Mouse (Mus musculus) kidney, adult 8-10 months (tissue): ENCODE measurements at regions not wholly inside any gene's neighbourhood (a gene's known extent, or its start where the extent isn't known, plus 50 kb on each side); places are given as distances from the start of the nearest gene placed in this dataset.

Experiments used
- DNase-seq, 2 experiments: peaks; one replicate each; pipeline ENCODE4 v3.0.0; 2022

GRCm38 (mm10) chr2:57772315-57772714, 225.4 kb upstream of the Galnt5 start:
- no peak for DNase-seq

- no peak for DNase-seq
Observed at GRCm38 (mm10) chr2:57776154-57776553, 221.5 kb upstream of the Galnt5 start.

- DNase-seq, result no peak
Observed at GRCm38 (mm10) chr2:57780836-57781235, 216.8 kb upstream of the Galnt5 start.

DNA sequence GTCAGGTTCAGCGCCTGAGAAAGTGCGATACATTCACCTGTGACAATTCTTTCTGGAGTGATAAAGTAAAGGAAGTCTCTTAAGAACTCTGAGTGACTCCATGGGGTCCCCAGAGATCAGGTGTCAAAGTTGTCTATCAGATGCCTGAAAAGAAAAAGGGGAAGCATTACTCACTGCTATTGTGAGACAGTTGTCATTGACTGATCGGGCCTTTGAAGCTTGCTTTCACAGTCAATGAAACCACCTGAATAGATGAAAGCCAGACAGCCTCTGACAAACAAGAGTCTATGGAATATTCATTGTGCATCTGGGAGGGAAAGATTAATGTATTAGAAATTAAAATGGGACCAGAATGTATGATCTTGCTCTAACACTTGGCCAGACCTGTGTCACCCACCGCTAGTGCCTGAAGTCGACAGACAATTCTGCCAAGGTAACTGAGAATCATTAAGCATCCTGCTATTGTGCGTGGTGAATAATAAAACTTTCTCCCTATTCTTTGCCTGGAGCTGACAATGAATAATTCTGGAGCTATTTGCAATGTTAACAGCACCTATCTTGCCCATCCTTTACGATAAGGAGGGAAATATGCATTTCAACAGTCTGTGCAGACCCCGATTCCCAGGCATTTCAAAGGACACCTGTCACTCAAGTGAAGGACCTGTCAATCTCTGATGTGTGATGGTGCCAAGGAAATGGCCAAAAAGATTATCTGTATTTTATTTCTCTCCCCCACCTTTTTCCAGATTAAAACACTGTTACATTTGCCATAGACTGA, 204.0 kb upstream of the Galnt5 start:
- no peak for DNase-seq

GRCm38 (mm10) chr2:57799279-57799678, 198.4 kb upstream of the Galnt5 start:
- no peak for DNase-seq

GRCm38 (mm10) chr2:57807911-57808310, 189.8 kb upstream of the Galnt5 start:
- no peak for DNase-seq

- DNase-seq, result no peak
Observed at GRCm38 (mm10) chr2:57812996-57813395, 184.7 kb upstream of the Galnt5 start.

- DNase-seq, result no peak
Observed at GRCm38 (mm10) chr2:57820343-57820742, 177.3 kb upstream of the Galnt5 start.

DNA sequence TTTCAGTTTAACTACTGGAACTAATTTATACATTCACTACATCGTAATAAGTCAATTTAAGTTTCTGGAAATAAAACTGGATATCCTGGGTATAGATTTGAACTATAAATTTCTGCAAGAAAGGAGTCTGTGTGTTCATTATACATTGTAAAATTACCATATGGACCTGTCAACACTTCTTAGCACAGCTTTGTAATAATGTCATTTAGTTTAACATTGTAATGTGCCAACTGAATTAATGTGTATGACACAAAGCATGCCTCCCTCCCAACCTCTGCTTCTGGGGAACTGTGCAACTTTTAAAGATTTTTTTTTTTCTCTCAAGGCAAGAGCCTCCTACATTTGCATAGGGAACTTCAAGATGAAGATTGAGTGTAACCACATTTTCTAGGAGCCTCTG, 176.8 kb upstream of the Galnt5 start:
- no peak for DNase-seq

DNA sequence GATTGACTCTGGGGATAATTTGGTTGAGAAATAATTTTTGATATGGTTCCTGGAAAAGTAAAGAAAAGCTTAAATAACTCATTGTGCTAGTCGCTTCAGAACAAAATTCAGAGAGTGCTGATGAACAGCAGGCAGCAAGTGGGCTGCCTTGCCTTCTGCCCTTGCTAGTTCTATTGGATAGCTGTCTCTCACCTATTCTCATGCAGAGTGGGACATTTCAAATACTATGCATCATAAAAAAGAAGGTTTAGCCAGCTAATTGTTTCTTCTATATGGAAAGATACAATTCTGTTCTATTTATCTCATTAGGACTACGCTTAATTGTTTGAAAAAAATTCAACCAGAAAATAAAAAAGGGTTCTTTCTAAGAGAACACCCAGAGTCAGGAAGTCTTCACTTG, 169.4 kb upstream of the Galnt5 start:
- DNase-seq, result no peak

DNA sequence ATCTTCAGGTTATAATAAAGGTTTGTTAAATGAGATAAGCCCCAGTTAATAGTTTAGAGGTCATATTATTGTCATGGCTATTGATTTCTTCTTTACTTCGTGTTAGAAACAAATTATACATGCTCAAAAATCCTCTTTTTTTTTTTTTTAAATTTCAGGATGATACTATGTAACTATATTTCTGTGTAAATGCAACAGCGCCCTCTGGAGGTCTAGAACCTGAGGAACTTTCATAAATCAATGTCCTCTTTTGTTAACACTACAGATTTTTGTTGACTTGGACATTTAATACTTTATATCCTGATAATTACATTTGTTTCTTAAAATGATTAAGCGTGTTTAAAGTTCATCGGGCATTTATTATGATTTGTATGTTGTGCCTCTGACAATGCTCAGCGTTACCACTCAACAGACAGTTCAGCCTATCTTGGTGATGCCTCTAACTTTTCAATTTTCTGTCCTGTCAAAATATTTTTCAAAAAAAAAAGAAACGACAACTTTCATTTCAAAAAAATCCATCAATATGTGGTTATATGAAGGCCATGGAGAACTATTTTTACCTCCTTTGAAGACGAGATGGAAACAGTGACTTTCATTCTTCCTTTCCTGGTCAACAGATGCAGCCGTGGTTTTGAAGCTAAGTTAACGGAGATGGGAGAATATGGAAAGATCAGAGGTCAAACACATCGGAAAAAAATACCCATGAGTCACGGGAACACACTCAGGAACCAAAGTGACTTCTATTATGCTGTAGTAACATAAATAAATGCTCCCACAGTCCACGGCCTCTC, 164.9 kb upstream of the Galnt5 start:
- DNase-seq, result peak in 1 of 2 experiments; percentile 64

DNA sequence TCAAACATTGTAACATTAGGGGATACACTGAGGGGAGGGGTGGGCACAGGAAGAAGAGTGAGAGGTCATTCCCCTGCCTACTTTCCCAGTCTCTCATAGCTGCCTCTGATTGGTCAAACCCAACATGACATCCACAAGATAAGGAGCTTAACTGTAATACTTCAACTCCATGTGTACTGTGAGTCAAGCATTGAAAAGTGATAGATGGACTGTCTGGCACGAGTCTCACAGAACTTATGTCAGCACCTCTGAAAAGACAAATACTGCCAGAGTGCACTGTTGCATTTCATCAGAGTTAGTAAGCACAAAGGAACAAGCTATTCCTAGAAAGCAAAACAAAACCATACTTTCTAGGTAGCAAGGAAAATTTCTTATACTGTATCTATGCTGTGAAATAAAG, 152.5 kb upstream of the Galnt5 start:
- no peak for DNase-seq

- DNase-seq, result peak in 1 of 2 experiments; percentile 4
Observed at GRCm38 (mm10) chr2:57847707-57848106, 150.0 kb upstream of the Galnt5 start.

GRCm38 (mm10) chr2:57849338-57850057, 148.2 kb upstream of the Galnt5 start:
- no peak for DNase-seq

- DNase-seq, result no peak
Observed at GRCm38 (mm10) chr2:57850058-57850400, 147.7 kb upstream of the Galnt5 start.

- no peak for DNase-seq
Observed at GRCm38 (mm10) chr2:57856524-57857107, 141.1 kb upstream of the Galnt5 start.

GRCm38 (mm10) chr2:57865289-57865688, 132.4 kb upstream of the Galnt5 start:
- DNase-seq, result no peak

DNA sequence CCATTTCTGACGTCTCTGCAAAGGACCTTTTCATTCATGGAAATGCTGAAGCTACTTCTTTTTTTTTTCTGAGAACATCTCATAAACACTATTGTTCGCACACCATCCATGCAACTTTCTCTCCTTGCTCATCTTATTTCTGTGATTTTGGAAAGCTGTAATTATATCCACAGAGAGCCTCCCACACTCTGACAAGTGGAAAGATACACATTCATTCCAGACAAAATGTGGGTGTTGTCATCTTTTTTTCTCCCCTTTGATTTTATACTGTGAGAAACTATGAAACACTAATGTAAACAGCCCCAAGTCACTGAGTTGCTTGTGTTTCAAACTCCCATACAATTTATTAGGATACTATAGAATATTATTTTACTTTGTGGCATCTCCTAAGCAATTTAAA, 129.6 kb upstream of the Galnt5 start:
- DNase-seq, result no peak

DNA sequence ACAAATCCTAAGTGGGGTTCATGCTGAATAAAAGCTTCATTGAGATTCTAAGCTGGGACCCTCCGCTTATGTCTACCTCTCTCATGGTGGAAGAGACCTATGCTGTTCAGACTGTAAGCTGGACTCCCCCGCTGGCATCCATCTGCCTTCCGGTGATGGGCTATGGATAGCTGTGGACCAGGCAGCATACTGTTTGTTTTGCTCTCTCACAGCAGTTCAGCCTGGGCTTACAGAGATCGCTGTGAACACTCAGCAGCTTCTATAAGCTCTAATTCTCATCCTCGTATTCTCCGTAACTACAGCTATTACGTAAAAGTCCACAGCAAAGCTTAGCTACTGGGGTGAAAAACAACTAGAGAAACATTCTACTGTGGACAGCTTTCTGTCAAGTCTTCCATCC, 97.5 kb upstream of the Galnt5 start:
- DNase-seq, result no peak

DNA sequence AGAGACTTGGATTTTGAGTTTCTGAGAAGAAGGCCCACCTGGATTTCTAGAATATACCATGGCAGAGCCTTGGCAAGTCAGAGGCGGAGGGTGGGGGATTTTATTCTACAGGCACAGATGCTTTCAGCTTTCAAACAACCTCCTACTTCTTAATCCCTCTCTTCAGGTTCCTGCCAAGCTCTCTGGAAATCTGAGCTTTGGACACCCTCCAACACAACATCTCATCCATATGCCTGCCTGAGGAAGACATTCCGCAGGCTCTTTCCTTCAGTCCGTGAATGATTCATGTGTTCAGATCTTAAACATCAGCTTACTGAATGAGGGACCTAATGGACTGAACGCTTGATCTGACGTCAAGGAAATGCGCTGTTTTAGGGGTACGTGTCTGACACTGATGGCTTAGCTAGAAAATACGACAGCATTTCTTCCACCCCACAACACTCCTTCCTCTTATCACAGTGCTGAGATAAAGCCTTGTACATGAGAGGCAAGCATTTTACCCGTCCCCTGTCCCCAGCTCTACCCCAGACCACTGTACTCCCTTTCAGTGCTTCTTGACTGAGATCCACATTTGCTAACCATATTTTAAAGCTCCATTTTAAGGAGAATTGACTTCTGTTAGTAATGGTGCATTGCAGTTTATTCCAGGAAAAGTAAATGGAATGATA, 97.0 kb upstream of the Galnt5 start:
- no peak for DNase-seq

DNA sequence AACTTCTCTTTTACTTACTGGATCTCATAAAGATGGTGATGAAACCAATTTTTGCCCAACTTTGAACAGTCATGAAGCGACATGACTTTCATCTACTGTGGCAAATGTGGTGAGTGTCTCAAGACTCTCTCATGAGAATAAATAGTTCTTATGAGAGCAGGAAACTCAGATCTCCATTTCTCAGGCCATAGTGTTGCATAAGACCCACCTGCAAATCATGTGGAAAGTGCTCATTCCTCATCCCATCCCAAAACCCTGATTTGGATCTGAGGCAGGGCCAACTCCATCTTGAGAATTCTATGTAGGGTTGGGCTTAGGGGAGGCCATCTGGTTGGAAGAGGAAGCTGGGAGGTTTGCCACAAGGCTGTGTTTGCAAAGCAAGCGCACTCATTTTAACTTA, 92.5 kb upstream of the Galnt5 start:
- DNase-seq, result no peak

DNA sequence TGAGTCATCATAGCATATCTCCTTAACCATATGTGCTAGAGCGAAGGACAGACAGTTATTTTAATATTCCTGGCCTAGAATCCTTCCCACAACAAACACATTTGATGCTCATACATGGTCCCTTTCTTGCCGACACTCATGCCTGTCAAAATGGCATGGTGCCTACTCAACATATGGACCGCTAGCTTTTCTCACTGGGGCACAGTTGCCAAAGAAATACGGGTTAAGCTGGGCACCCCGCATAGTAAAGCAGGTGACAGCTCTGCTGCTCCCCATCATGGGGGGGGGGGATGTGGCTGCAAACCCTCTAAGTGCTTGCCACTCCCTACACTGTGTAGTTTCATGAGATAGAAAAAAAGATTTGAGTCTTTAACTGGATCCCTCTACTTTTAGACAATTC, 90.7 kb upstream of the Galnt5 start:
- DNase-seq, result no peak

DNA sequence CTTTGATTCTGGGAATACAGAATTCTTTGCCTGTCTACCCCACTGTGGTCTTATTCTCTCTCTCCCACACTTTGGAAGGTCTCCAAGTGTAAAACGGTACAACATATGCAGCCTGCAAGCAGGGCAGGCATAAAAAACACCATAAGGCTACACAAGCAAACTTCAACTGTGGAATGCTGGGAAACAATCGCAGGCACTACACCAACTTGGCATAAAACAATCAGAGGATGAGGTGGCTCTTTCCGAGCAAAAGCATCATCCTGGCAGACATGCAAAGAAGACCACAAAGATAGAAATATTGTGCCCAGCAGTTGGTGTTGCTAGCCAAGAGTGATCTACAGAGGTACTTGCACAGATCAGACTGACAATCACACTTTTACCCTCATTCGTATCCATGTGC, 88.0 kb upstream of the Galnt5 start:
- no peak for DNase-seq
